Mouse (Mus musculus): ENCODE measurements around the gene Samd4b. TPM values are rescaled to one million over a fixed set of nuclear protein-coding genes. Genes with fewer than 3 reads are reported as not detected.

The Samd4b gene
- polyA plus RNA-seq, 1 experiment from 2014 or later, result 25.7 TPM

DNA sequence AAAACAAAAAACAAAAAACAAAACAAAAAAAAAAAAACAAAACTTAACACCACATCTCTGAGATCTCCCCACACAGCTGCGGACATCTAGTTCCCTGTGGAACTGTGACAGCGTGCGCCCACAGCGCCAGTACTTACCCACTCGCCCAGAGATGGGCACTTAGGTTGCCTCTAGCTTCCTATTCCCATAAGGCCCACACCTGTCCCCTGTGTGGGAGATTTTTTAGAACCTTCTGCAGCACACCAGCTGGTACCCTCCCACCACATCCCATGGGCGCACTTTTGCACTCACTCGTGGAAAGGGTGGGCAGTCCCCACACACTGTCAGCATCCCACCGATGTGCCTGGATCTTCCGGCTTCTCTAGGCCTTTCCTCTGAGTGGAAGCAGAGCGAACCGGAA lies 115.1 kb downstream of the Samd4b start:
- Histone ChIP-seq H3K27me3 (peaks cover 11% of the 10 kb centered on the region), H3K9me3 (no peaks in the 10 kb centered on the region), H3K4me2 (replicated peaks) (no peak overlapping the region), H3K4me3 (replicated peaks) (no peak overlapping the region), H3K4me1 (replicated peaks) (peaks cover 2% of the 10 kb centered on the region; the same call in 1 of the 2 replicates), H3K36me3 (no peaks in the 10 kb centered on the region), H3K9ac (replicated peaks) (no peak overlapping the region), H3K27ac (no peak overlapping the region)
- ATAC-seq, result no peak
- 86% methylated on average over 11 of the region's 11 CpGs for WGBS

DNA sequence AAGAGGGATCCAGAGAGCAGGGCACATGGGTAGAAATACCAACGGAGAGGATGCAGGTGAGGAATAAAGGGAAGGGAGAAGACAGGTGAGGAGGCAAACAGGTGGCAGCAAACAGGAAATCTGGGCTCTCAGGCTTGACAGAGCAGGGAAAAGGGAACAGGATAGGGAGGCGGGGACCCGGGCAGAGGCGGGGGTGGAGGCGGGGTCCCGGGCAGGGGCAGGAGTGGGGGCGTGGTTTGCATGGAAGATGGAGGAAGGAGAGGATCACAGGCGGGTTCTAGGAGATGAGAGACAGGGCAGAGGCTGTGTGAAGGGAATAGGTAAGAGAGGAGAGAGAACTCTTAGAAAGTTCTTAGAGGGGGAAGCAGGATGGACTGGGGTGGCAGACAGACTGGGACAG lies 119.1 kb downstream of the Samd4b start:
- no peak overlapping the region for H3K4me3 ChIP-seq (replicated peaks)
- no peaks in the 10 kb centered on the region for H3K4me1 ChIP-seq (replicated peaks)
- H3K27ac ChIP-seq, result no peak overlapping the region
- no peaks in the 10 kb centered on the region for H3K36me3 ChIP-seq
- no peaks in the 10 kb centered on the region for H3K27me3 ChIP-seq
- H3K9ac ChIP-seq (replicated peaks), result no peak overlapping the region
- ATAC-seq, result no peak
- 8% methylated on average over 8 of the region's 8 CpGs for WGBS
- no peak overlapping the region for H3K4me2 ChIP-seq (replicated peaks)
- no peaks in the 10 kb centered on the region for H3K9me3 ChIP-seq

DNA sequence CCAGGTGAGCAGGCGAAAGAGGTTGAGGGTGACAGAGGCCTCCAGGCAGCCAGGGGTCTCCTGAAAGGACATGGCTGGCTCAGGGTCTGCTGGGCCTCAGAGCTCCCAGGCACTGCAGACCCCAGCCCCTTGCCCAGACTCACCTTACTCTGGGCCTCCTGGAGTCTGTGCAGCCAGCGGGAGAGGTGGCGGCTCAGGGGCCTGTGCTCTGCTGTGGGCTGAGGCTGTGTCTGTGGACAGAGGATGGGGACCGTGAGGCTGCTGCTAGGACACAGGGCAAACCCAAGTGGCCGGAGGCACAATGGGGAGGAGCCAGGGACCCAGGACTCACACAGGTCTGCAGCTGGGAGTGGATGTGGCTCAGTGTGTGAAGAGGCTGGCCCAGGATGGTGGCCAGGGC lies 120.6 kb downstream of the Samd4b start:
- Histone ChIP-seq H3K27ac (no peak overlapping the region), H3K9me3 (no peaks in the 10 kb centered on the region), H3K9ac (replicated peaks) (no peak overlapping the region), H3K27me3 (no peaks in the 10 kb centered on the region), H3K4me2 (replicated peaks) (no peak overlapping the region), H3K36me3 (no peaks in the 10 kb centered on the region), H3K4me1 (replicated peaks) (no peaks in the 10 kb centered on the region), H3K4me3 (replicated peaks) (no peak overlapping the region)
- ATAC-seq, result no peak
- WGBS, result 82% methylated on average over 5 of the region's 5 CpGs

DNA sequence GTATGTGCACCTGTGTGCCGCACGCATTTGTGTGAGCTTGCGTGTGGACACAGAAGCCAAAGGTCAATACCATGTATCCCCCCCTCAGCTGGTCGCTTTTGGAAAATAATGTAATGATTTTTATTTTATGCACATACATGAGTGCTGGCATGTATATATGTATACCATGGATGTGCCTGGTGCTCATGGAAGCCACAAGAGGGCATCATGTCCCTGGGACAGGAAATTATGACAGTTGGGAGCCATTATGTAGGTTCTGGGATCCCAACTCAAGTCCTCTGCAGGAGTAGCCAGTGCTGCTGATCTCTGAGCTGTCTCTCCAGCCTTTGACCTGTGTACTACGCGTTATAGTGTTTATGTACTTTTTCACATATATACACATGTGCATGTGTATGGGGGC lies 121.8 kb downstream of the Samd4b start:
- no peak overlapping the region for H3K4me2 ChIP-seq (replicated peaks)
- 91% methylated on average over 6 of the region's 6 CpGs for WGBS
- no peak overlapping the region for H3K9ac ChIP-seq (replicated peaks)
- no peaks in the 10 kb centered on the region for H3K27me3 ChIP-seq
- no peak for ATAC-seq
- no peaks in the 10 kb centered on the region for H3K4me1 ChIP-seq (replicated peaks)
- no peaks in the 10 kb centered on the region for H3K36me3 ChIP-seq
- H3K9me3 ChIP-seq, result no peaks in the 10 kb centered on the region
- H3K27ac ChIP-seq, result no peak overlapping the region
- no peak overlapping the region for H3K4me3 ChIP-seq (replicated peaks)

DNA sequence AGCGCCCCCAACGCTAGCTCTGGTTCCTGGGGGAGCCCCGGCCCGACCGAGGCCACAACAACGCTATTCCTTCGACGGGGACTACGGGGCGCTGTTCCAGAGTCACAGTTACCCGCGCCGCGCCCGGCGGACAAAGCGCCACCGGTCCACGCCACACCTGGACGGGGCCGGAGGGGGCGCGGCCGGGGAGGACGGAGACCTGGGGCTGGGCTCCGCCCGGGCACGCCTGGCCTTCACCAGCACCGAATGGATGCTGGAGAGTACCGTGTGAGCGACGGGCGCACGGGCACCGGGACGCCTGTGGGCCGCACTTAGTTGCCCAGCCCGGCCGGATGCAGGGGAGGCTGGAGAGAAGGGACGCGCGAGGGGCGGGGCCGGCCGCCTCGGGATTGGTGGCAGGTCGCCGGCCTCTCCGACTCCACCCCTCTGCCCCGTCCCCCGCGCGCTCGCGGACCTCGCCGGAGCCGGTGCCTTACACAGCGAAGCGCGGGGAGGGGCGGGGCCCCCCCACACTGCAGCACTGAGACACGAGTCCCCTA lies 130.7 kb downstream of the Samd4b start:
- WGBS, result 1% methylated on average over 60 of the region's 63 CpGs
- Histone ChIP-seq H3K27ac (no peak overlapping the region), H3K36me3 (peaks cover 29% of the 10 kb centered on the region), H3K4me3 (replicated peaks) (peak overlapping the region; percentile 42), H3K9me3 (no peaks in the 10 kb centered on the region), H3K4me1 (replicated peaks) (peaks cover 35% of the 10 kb centered on the region), H3K4me2 (replicated peaks) (peak overlapping the region; percentile 65), H3K9ac (replicated peaks) (peak overlapping the region; percentile 66), H3K27me3 (peaks cover 29% of the 10 kb centered on the region)
- ATAC-seq, result peak; percentile 63

DNA sequence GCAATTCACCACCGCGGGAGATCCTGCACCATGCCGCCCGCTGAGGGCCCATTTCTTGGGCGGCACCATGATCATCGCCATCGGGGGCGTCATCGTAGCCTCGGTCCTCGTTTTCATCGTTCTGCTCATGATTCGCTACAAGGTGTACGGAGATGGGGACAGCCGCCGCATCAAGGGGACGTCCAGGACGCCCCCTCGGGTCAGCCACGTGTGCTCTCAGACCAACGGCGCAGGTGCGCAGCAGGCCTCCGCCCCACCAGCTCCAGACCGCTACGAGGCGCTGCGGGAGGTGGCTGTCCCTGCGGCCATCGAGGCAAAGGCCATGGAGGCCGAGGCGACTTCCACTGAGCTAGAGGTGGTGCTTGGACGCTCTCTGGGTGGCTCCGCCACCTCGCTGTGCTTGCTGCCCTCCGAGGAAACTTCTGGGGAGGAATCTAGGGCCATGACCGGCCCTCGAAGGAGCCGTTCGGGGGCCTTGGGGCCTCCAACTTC lies 131.2 kb downstream of the Samd4b start:
- 17% methylated on average over 40 of the region's 40 CpGs for WGBS

DNA sequence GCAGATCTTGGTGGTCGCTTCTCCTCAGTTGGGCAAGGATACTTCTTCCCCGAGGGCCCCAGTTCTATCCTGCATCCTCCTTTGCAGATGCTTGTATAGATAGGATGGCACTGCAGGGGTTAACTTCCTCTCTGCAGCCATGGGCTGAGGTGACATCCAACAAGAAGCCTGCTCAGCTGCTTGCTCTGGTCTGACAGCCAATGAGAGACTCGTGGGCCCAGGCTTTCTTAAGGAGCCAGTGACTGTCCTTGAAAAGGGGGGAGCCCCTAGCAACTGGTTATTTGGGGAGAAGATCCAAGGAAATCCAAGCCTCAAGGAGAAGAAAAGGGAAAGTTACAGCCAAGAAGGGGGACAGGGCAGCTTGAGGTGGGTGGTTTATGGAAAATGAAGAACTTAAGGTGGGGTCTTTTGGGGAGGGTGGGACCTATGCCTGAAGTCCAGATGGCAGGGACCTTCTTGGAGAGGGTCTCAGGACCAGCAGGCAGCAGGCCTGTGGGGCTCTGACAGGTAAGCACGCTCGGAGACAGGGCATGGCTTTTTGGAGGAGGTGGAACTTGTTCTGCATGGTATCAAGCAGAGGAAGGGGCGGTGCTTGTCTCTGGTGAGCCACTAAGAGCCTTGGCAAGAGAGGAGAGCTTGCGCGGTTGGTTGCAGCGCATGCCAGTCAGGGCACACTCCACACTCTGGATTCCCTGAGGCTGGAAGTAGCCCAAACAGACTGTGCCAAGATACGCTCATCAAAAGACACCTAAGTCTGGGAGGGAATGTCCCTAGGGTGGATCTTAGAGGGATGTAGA lies 133.3 kb downstream of the Samd4b start:
- ATAC-seq, result peak; percentile 69; the same call in 1 of the 2 replicates
- H3K27me3 ChIP-seq, result peaks cover 26% of the 10 kb centered on the region
- H3K4me1 ChIP-seq (replicated peaks), result peaks cover 35% of the 10 kb centered on the region
- peak overlapping the region; percentile 8; the same call in 1 of the 2 replicates for H3K4me3 ChIP-seq (replicated peaks)
- H3K27ac ChIP-seq, result 0 out of 2 replicates have a peak overlapping the region, but pooled peaks have one; percentile 47
- H3K36me3 ChIP-seq, result peaks cover 54% of the 10 kb centered on the region
- H3K9ac ChIP-seq (replicated peaks), result 0 out of 2 replicates have a peak overlapping the region, but pooled peaks have one; percentile 11
- no peaks in the 10 kb centered on the region for H3K9me3 ChIP-seq
- peak overlapping the region; percentile 41 for H3K4me2 ChIP-seq (replicated peaks)
- 74% methylated on average over 10 of the region's 10 CpGs for WGBS

More for the DNA sequence above, 131.2 kb downstream of the Samd4b start:
- peak overlapping the region; percentile 66 for H3K9ac ChIP-seq (replicated peaks)
- H3K4me2 ChIP-seq (replicated peaks), result peak overlapping the region; percentile 65
- no peaks in the 10 kb centered on the region for H3K9me3 ChIP-seq
- H3K27me3 ChIP-seq, result peaks cover 29% of the 10 kb centered on the region
- H3K36me3 ChIP-seq, result peaks cover 34% of the 10 kb centered on the region
- peaks cover 35% of the 10 kb centered on the region for H3K4me1 ChIP-seq (replicated peaks)
- H3K4me3 ChIP-seq (replicated peaks), result peak overlapping the region; percentile 42
- no peak overlapping the region for H3K27ac ChIP-seq
- peak; percentile 1; the same call in 1 of the 2 replicates for ATAC-seq

DNA sequence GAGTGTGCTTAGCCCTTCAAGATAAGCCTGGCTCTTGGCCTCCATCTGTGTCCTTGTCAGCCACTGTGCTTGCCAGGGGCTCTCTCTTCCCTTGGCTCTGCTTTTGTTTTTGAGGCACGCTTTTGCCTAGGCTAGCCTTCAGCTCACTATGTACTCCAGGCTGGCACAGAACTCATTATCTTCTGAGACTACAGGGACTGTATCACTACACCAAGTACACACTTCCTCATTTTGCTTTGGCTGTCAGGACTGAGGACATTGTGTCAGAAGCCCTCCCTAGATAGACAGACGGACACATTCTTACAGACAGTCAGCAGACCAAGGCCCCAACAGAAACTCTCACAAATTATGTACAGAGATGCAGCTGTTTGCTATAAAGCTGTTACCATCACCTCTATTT lies 135.2 kb downstream of the Samd4b start:
- Histone ChIP-seq H3K4me2 (replicated peaks) (no peak overlapping the region), H3K4me3 (replicated peaks) (no peak overlapping the region), H3K9me3 (no peaks in the 10 kb centered on the region), H3K27me3 (peaks cover 20% of the 10 kb centered on the region), H3K27ac (no peak overlapping the region), H3K9ac (replicated peaks) (no peak overlapping the region), H3K4me1 (replicated peaks) (peaks cover 34% of the 10 kb centered on the region), H3K36me3 (peaks cover 72% of the 10 kb centered on the region)
- 100% methylated on average over 2 of the region's 2 CpGs for WGBS
- no peak for ATAC-seq

DNA sequence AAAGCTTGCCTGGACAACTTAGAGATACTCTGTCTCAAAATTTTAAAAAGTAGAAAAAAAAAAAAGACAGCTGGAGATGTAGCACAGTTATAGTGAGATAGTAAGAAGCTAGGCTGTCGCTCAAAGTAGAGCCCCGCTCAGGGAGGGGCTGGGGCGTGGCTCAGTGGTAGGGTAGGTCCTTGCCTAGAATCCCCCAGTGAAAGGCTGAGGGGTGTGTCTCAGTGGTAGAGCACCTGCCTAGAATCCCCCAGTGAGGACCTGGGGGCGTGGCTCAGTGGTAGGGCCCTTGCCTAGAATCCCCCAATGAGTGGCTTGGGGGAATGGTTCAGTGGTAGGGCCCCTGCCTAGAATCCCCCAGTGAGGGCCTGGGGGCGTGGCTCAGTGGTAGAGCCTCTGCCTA lies 137.6 kb downstream of the Samd4b start:
- Histone ChIP-seq H3K4me1 (replicated peaks) (peaks cover 16% of the 10 kb centered on the region), H3K27ac (no peak overlapping the region), H3K4me3 (replicated peaks) (no peak overlapping the region), H3K36me3 (peaks cover 77% of the 10 kb centered on the region), H3K9ac (replicated peaks) (no peak overlapping the region), H3K4me2 (replicated peaks) (no peak overlapping the region), H3K27me3 (no peaks in the 10 kb centered on the region), H3K9me3 (no peaks in the 10 kb centered on the region)
- WGBS, result 96% methylated on average over 5 of the region's 5 CpGs
- no peak for ATAC-seq

DNA sequence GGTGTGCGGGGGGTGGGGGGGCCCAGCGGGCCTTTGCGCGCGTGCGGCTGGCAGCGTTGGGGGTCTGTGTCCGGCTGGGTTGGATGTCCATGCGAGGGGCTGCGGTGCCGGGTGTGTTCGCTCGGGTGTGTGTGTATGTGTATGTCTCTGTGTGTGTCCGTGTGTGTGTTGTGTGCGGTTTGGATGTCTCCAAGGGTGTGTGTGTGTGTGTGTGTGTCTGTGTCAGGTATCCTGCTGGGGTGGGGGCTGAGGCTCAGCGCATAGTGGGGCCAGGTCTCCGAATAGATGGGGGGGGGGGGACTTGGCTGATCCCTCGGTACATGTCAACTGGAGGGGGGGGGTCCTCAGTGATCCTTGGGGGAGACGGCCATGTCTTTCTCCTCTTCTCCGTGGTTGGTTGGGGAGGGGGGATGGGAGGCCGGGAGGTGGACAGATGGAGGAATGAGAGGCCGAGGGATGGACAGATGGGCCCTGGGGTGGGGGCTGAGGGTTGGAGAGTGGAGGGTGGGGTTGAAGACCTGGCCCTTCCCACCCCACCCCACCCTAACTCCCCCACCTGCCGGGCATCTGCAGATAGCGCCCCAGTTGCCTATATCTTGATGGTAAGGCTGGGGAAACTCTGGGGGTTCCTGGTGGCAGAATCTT lies 145.5 kb downstream of the Samd4b start:
- peak overlapping the region; percentile 77 for H3K4me2 ChIP-seq (replicated peaks)
- 3% methylated on average over 22 of the region's 24 CpGs for WGBS
- no peaks in the 10 kb centered on the region for H3K27me3 ChIP-seq
- peak overlapping the region; percentile 93 for H3K9ac ChIP-seq (replicated peaks)
- H3K4me3 ChIP-seq (replicated peaks), result peak overlapping the region; percentile 87
- peaks cover 30% of the 10 kb centered on the region for H3K36me3 ChIP-seq
- peaks cover 22% of the 10 kb centered on the region for H3K4me1 ChIP-seq (replicated peaks)
- ATAC-seq, result peak; percentile 74
- peak overlapping the region; percentile 80 for H3K27ac ChIP-seq
- no peaks in the 10 kb centered on the region for H3K9me3 ChIP-seq

DNA sequence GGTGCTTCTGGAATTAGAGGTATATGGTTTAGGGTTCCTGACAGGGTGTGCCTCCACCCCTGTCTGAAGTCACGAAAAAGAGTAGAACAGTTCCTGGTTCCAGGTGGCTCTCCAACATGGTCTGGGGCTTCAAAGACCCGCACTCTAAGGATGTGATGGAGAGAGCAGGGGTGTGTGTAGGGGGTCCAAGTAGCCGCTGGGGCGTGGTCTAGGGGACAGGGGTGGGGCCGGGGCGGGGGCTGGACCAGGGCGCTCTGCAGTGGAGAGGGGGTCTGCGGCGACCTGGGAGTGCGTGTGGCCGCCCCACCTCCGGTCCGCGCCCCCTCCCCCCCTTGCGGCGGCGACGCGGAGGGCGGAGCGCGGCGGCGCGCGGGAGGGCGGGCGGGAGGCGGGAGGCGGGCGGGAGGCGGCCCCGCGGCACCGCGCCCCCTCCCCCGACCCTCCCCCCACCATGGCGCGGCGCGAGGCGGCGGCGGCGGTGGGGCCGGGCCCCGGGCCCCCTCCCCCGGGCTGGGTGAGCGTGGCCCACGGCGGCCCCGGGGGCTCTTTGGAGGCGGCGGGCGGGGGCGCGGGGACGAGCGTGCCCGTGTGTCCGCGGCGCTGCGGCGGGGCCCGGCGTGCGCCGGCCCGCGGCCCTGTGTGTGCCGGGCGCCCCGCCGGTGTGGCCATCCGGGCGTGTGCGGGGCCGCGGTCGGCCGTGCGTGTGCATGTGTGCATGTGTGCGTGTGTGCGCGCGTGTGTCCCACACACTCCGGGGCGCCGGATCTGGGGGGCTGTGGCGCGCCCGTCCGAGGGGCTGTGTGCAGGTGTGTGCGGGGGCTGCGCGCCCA lies 146.2 kb downstream of the Samd4b start, which contains the start of gene Lrfn1:
Gene Lrfn1 (plus strand): TSS at position 450 of the 830 bp plus-strand sequence.
- peak within 1 kb of the TSS; percentile 93 for H3K9ac ChIP-seq (replicated peaks)
- H3K4me1 ChIP-seq (replicated peaks), result peaks cover 28% of the 10 kb centered on the region
- H3K36me3 ChIP-seq, result peaks cover 24% of the 10 kb centered on the region
- peak; percentile 84 for ATAC-seq
- H3K9me3 ChIP-seq, result no peaks in the 10 kb centered on the region
- H3K4me3 ChIP-seq (replicated peaks), result peak within 1 kb of the TSS; percentile 87
- WGBS, result under 1% methylated on average over 20 of the region's 97 CpGs
- H3K27ac ChIP-seq, result peak within 1 kb of the TSS; percentile 80
- H3K27me3 ChIP-seq, result no peaks in the 10 kb centered on the region
- H3K4me2 ChIP-seq (replicated peaks), result peak within 1 kb of the TSS; percentile 77

Measured in midbrain, embryonic 13.5 days (tissue).